Mouse (Mus musculus) CH12.LX (cell line): ENCODE measurements at regions not wholly inside any gene's neighbourhood (a gene's known extent, or its start where the extent isn't known, plus 50 kb on each side); places are given as distances from the start of the nearest gene placed in this dataset.

Experiments used
- DNase-seq: peaks from one replicate; pipeline ENCODE4 v3.0.0-alpha.2; 2013; ENCODE audit errors: extremely low read depth
- H3K27ac ChIP-seq: 2 replicates; pipeline ENCODE4 v1.5.1; 2012; ENCODE audit warnings: low read depth, mild to moderate bottlenecking, control low read depth, moderate library complexity; ENCODE audit not compliant: insufficient read depth
- H3K27me3 ChIP-seq: replicated peaks from 2 replicates; pipeline ENCODE3; 2012; ENCODE audit warnings: inconsistent platforms
- H3K36me3 ChIP-seq, 2 experiments: replicated peaks in 1 of 2; 2 replicates each; pipeline versions ENCODE3 to v1.6.1; 2012; ENCODE audit warnings: inconsistent platforms in 1 of 2, low read length in 1 of 2, mild to moderate bottlenecking in 1 of 2, mixed read lengths in 1 of 2, moderate library complexity in 1 of 2; ENCODE audit not compliant: control insufficient read depth in 1 of 2, insufficient read depth in 1 of 2
- H3K4me1 ChIP-seq, 2 experiments: 2 replicates each; pipeline ENCODE4 v1.6.1; 2012; ENCODE audit warnings: inconsistent platforms in 1 of 2, moderate library complexity in 1 of 2; ENCODE audit not compliant: insufficient read depth in 2 of 2, control insufficient read depth in 1 of 2
- H3K4me2 ChIP-seq: 2 replicates; pipeline ENCODE4 v1.6.1; 2012; ENCODE audit warnings: low read depth, mild to moderate bottlenecking, control low read depth; ENCODE audit not compliant: poor library complexity, insufficient read depth, severe bottlenecking
- H3K4me3 ChIP-seq, 3 experiments: fragments of 150-350 bp in 1 of 3; sonication (generic) in 1 of 3; replicated peaks in 1 of 3; 2 replicates each; pipeline versions ENCODE3 to v1.5.1; 2011 to 2012; ENCODE audit warnings: low read depth in 2 of 3, low read length in 2 of 3, mild to moderate bottlenecking in 2 of 3, moderate library complexity in 2 of 3, control low read depth in 1 of 3, improper control_type of control experiment in 1 of 3, inconsistent platforms in 1 of 3, mixed read lengths in 1 of 3; ENCODE audit not compliant: poor library complexity in 1 of 3
- H3K79me2 ChIP-seq: replicated peaks from 2 replicates; pipeline ENCODE4 v1.6.1; 2012; ENCODE audit warnings: mild to moderate bottlenecking, moderate library complexity; ENCODE audit not compliant: control insufficient read depth, poor library complexity, insufficient read depth, severe bottlenecking; ENCODE audit errors: extremely low read depth
- H3K9ac ChIP-seq: 2 replicates; pipeline ENCODE4 v1.6.1; 2012; ENCODE audit warnings: low read depth, mild to moderate bottlenecking, control low read depth, moderate library complexity; ENCODE audit not compliant: insufficient read depth
- H3K9me3 ChIP-seq: replicated peaks from 2 replicates; pipeline ENCODE3; 2012; ENCODE audit warnings: low read length, inconsistent platforms, mixed read lengths
- CHD1 ChIP-seq: IDR thresholded peaks from 2 replicates; pipeline ENCODE4 v1.6.1; 2012; ENCODE audit warnings: low read depth, low read length, improper control_type of control experiment, inconsistent platforms
- CHD2 ChIP-seq: IDR thresholded peaks from 2 replicates; pipeline ENCODE4 v1.6.1; 2011; ENCODE audit warnings: low read length, improper control_type of control experiment
- CTCF ChIP-seq, 2 experiments: IDR thresholded peaks in 1 of 2; conservative IDR thresholded peaks in 1 of 2; 2 replicates each; pipeline ENCODE4 v1.5.1; 2011 to 2012; ENCODE audit warnings: low read depth in 2 of 2, low read length in 2 of 2, improper control_type of control experiment in 1 of 2, inconsistent platforms in 1 of 2, mild to moderate bottlenecking in 1 of 2, moderate library complexity in 1 of 2
- E2F4 ChIP-seq: IDR thresholded peaks from 2 replicates; pipeline ENCODE4 v1.6.1; 2011; ENCODE audit warnings: low read depth, low read length, improper control_type of control experiment; ENCODE audit not compliant: insufficient replicate concordance
- ETS1 ChIP-seq: conservative IDR thresholded peaks from 2 replicates; pipeline ENCODE4 v1.6.1; 2012; ENCODE audit warnings: low read depth, mild to moderate bottlenecking, inconsistent platforms, low read length, improper control_type of control experiment, moderate library complexity
- HCFC1 ChIP-seq: IDR thresholded peaks from 2 replicates; pipeline ENCODE4 v1.6.1; 2012; ENCODE audit warnings: low read depth, mild to moderate bottlenecking, inconsistent platforms, low read length, improper control_type of control experiment
- JUN ChIP-seq: IDR thresholded peaks from 2 replicates; pipeline ENCODE4 v1.6.1; 2011; ENCODE audit warnings: low read depth, mild to moderate bottlenecking, low read length, improper control_type of control experiment, moderate library complexity; ENCODE audit not compliant: insufficient read depth
- JUND ChIP-seq: conservative IDR thresholded peaks from 2 replicates; pipeline ENCODE4 v1.6.1; 2011; ENCODE audit warnings: low read depth, low read length, improper control_type of control experiment
- KAT2A ChIP-seq: IDR thresholded peaks from 2 replicates; pipeline ENCODE4 v1.6.1; 2012; ENCODE audit warnings: low read length, improper control_type of control experiment, inconsistent platforms; ENCODE audit not compliant: insufficient replicate concordance
- MAFK ChIP-seq: IDR thresholded peaks from 2 replicates; pipeline ENCODE4 v1.6.1; 2011; ENCODE audit warnings: low read length, improper control_type of control experiment; ENCODE audit not compliant: insufficient replicate concordance
- MAX ChIP-seq: IDR thresholded peaks from 2 replicates; pipeline ENCODE4 v1.6.1; 2011; ENCODE audit warnings: low read length, improper control_type of control experiment
- MEF2A ChIP-seq: IDR thresholded peaks from 2 replicates; pipeline ENCODE4 v1.6.1; 2014; ENCODE audit warnings: low read depth, mild to moderate bottlenecking, inconsistent platforms, low read length, improper control_type of control experiment, borderline replicate concordance
- MXI1 ChIP-seq: IDR thresholded peaks from 2 replicates; pipeline ENCODE4 v1.6.1; 2011; ENCODE audit warnings: mild to moderate bottlenecking, low read depth, low read length, improper control_type of control experiment
- MYC ChIP-seq: IDR thresholded peaks from 2 replicates; pipeline ENCODE4 v1.6.1; 2011; ENCODE audit warnings: low read depth, mild to moderate bottlenecking, improper control_type of control experiment, low read length
- NELFE ChIP-seq: IDR thresholded peaks from 2 replicates; pipeline ENCODE4 v1.6.1; 2011; ENCODE audit warnings: low read depth, low read length, improper control_type of control experiment
- NRF1 ChIP-seq: IDR thresholded peaks from 2 replicates; pipeline ENCODE4 v1.6.1; 2014; ENCODE audit warnings: low read depth, mild to moderate bottlenecking, inconsistent platforms, low read length, improper control_type of control experiment, moderate library complexity
- PAX5 ChIP-seq: IDR thresholded peaks from 2 replicates; pipeline ENCODE4 v1.6.1; 2012; ENCODE audit warnings: low read length, inconsistent platforms, mixed read lengths
- POLR2AphosphoS2 ChIP-seq: IDR thresholded peaks from 2 replicates; pipeline ENCODE4 v1.6.1; 2011; ENCODE audit warnings: low read depth, low read length, improper control_type of control experiment
- RCOR1 ChIP-seq: conservative IDR thresholded peaks from 2 replicates; pipeline ENCODE4 v1.6.1; 2012; ENCODE audit warnings: low read depth, mild to moderate bottlenecking, inconsistent platforms, low read length, improper control_type of control experiment
- SIN3A ChIP-seq: IDR thresholded peaks from 2 replicates; pipeline ENCODE4 v1.6.1; 2012; ENCODE audit warnings: low read length, improper control_type of control experiment, inconsistent platforms
- SMC3 ChIP-seq: IDR thresholded peaks from 2 replicates; pipeline ENCODE4 v1.6.1; 2011; ENCODE audit warnings: low read depth, low read length, improper control_type of control experiment
- TBP ChIP-seq: conservative IDR thresholded peaks from 2 replicates; pipeline ENCODE4 v1.6.1; 2011; ENCODE audit warnings: low read depth, low read length, improper control_type of control experiment
- TCF12 ChIP-seq: IDR thresholded peaks from 2 replicates; pipeline ENCODE4 v1.6.1; 2014; ENCODE audit warnings: low read depth, mild to moderate bottlenecking, inconsistent platforms, low read length, improper control_type of control experiment
- UBTF ChIP-seq: IDR thresholded peaks from 2 replicates; pipeline ENCODE4 v1.6.1; 2012; ENCODE audit warnings: low read depth, mild to moderate bottlenecking, inconsistent platforms, low read length, improper control_type of control experiment, moderate library complexity
- USF1 ChIP-seq: IDR thresholded peaks from 2 replicates; pipeline ENCODE4 v1.6.1; 2014; ENCODE audit warnings: low read depth, mild to moderate bottlenecking, inconsistent platforms, low read length, improper control_type of control experiment
- ZKSCAN1 ChIP-seq: IDR thresholded peaks from 2 replicates; pipeline ENCODE4 v1.6.1; 2012; ENCODE audit warnings: low read depth, inconsistent platforms, low read length, improper control_type of control experiment, borderline replicate concordance
- dilution Hi-C: fragments of 300-500 bp; cut with MboI; formaldehyde crosslinking; loops from 2 replicates; pipeline ENCODE4 v1.14.3; 2020; ENCODE audit warnings: low sequenced_read_pairs; ENCODE audit not compliant: extremely low pct_unique_long_range_greater_than_20kb, extremely low pct_ligation_motif_present
- in situ Hi-C: fragments of 300-500 bp; cut with MboI; formaldehyde crosslinking; loops from 3 replicates; pipeline ENCODE4 v1.14.3; 2019; ENCODE audit warnings: low sequenced_read_pairs, low pct_ligation_motif_present, low pct_unique_long_range_greater_than_20kb, mixed read lengths

DNA sequence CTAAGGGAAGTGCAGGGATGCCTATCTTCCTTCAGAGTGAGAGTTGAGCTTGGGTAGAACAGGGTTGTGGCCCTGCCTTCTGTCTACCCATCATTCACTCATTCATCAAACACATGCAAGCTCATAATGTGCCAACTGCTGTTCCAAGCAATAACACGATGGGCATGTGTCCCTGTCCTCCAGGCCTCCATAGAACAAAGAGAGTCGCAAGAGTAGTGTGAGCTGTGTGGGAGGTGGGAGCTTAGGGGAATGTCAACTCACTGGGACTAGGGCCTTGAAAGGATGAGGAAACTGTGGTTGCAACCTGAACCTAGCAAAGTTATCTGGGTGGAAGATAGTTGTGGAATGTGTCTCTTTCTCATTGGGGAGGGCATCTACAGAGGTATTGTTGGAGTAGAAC lies 157.7 kb upstream of the Gmds start:
- H3K36me3 ChIP-seq: no peaks in the 10 kb centered on the region
- H3K27me3 ChIP-seq: no peaks in the 10 kb centered on the region
- no peak for DNase-seq
- no peak for TF ChIP-seq CTCF (conservative IDR thresholded peaks at IDR 0.05 in 1 of 2, IDR thresholded peaks at IDR 0.05 in 1 of 2; ENCODE audit: low read depth in 2 of 2, low read length in 2 of 2)
- no peak for TF ChIP-seq MAFK
- no peak for TF ChIP-seq MAX
- TF ChIP-seq MXI1: no peak
- TF ChIP-seq ETS1: no peak
- no peak for TF ChIP-seq CHD1
- TF ChIP-seq E2F4: no peak
- TF ChIP-seq USF1: no peak
- no peak for TF ChIP-seq POLR2AphosphoS2
- TF ChIP-seq UBTF: no peak
- TF ChIP-seq JUND: no peak
- no peak for TF ChIP-seq TCF12
- TF ChIP-seq KAT2A: no peak
- in situ Hi-C loops: no loop called here
- H3K9me3 ChIP-seq: no peaks in the 10 kb centered on the region
- H3K27ac ChIP-seq: no peak overlapping the region
- peaks cover 0 to 22% of the 10 kb centered on the region in 2 experiments; a peak in 3 of 4 replicates for H3K4me1 ChIP-seq
- no peak overlapping the region for H3K4me2 ChIP-seq
- no peaks in the 10 kb centered on the region for H3K79me2 ChIP-seq
- dilution Hi-C loops: no loop called here
- H3K4me3 ChIP-seq: no peak overlapping the region
- H3K9ac ChIP-seq: no peak overlapping the region

DNA sequence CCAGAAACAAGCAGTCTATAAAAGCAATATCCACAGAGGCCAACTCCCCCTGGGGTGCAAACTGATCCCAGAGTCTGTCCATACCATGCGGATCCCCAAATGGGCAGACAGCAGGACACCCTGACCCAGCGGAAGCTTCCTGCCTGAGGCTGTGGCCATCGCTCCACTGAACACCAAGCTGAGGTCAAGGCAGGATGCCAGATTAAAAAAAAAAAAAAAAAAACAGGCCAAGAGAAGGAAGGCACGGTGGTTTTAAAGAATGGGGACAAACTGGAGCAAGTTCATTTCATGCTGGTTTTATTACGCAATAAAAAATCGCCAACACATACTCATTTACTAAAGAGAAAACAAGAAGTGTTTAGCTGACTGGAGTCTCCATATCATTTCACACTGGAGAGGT lies 156.5 kb upstream of the Gmds start:
- H3K9ac ChIP-seq: no peak overlapping the region
- in situ Hi-C loops (no loop called here), dilution Hi-C loops (no loop called here)
- H3K4me2 ChIP-seq: no peak overlapping the region
- H3K79me2 ChIP-seq: no peaks in the 10 kb centered on the region
- H3K4me3 ChIP-seq: no peak overlapping the region
- no peak overlapping the region for H3K27ac ChIP-seq
- H3K4me1 ChIP-seq: peaks cover 0 to 13% of the 10 kb centered on the region in 2 experiments; a peak in 2 of 4 replicates
- no peaks in the 10 kb centered on the region for H3K9me3 ChIP-seq
- TF ChIP-seq JUN (no peak), HCFC1 (no peak), SIN3A (no peak), ZKSCAN1 (no peak), E2F4 (no peak), POLR2AphosphoS2 (no peak), RCOR1 (no peak), CHD2 (no peak), UBTF (no peak), JUND (no peak), TCF12 (no peak), NRF1 (no peak), TBP (no peak), MYC (no peak), PAX5 (no peak), MAFK (no peak), MEF2A (no peak), NELFE (no peak), SMC3 (no peak)
- TF ChIP-seq, all 38 proteins: peak for 0
- no peak for DNase-seq
- Histone ChIP-seq H3K27me3 (no peaks in the 10 kb centered on the region), H3K36me3 (no peaks in the 10 kb centered on the region)
